Mouse (Mus musculus): ENCODE data around the gene Runx2.
A peak's percentile ranks its signal among the peaks of the same experiment; 100 is the strongest.

Runx2 gene

GRCm38 (mm10) chr17:44617741-44618140 lies 196.9 kb downstream of the Runx2 start:
- no peak for DNase-seq

- DNase-seq = peak; percentile 57
These were observed 200.6 kb downstream of the Runx2 start for GRCm38 (mm10) chr17:44613716-44614715.

GRCm38 (mm10) chr17:44612641-44613040 lies 202.0 kb downstream of the Runx2 start:
- DNase-seq = no peak

- no peak for DNase-seq
These were observed 202.6 kb downstream of the Runx2 start for GRCm38 (mm10) chr17:44612002-44612401.

- DNase-seq = no peak
These were observed 203.1 kb downstream of the Runx2 start for GRCm38 (mm10) chr17:44611543-44611942.

- no peak for DNase-seq
These were observed 203.8 kb downstream of the Runx2 start for GRCm38 (mm10) chr17:44610828-44611227.

- DNase-seq = no peak
These were observed 204.5 kb downstream of the Runx2 start for GRCm38 (mm10) chr17:44609897-44610641.

GRCm38 (mm10) chr17:44609356-44609755 lies 205.2 kb downstream of the Runx2 start:
- no peak for DNase-seq

GRCm38 (mm10) chr17:44608907-44609306 lies 205.7 kb downstream of the Runx2 start:
- no peak for DNase-seq

GRCm38 (mm10) chr17:44607383-44607782 lies 207.2 kb downstream of the Runx2 start:
- no peak for DNase-seq

- no peak for DNase-seq
These were observed 208.4 kb downstream of the Runx2 start for GRCm38 (mm10) chr17:44606245-44606644.

- DNase-seq = no peak
These were observed 208.8 kb downstream of the Runx2 start for GRCm38 (mm10) chr17:44605749-44606148.

GRCm38 (mm10) chr17:44603170-44603569 lies 211.4 kb downstream of the Runx2 start:
- no peak for DNase-seq

GRCm38 (mm10) chr17:44601317-44602021 lies 213.1 kb downstream of the Runx2 start:
- DNase-seq = no peak

GRCm38 (mm10) chr17:44599856-44600255 lies 214.7 kb downstream of the Runx2 start:
- no peak for DNase-seq

- no peak for DNase-seq
These were observed 215.5 kb downstream of the Runx2 start for GRCm38 (mm10) chr17:44599132-44599531.

- DNase-seq = no peak
These were observed 216.6 kb downstream of the Runx2 start for GRCm38 (mm10) chr17:44597918-44598504.

GRCm38 (mm10) chr17:44592737-44593090 lies 221.9 kb downstream of the Runx2 start:
- DNase-seq = no peak

GRCm38 (mm10) chr17:44592067-44592736 lies 222.4 kb downstream of the Runx2 start:
- DNase-seq = no peak

- DNase-seq = no peak
These were observed 226.1 kb downstream of the Runx2 start for GRCm38 (mm10) chr17:44588470-44588869.

GRCm38 (mm10) chr17:44588020-44588419 lies 226.6 kb downstream of the Runx2 start:
- no peak for DNase-seq

GRCm38 (mm10) chr17:44586196-44586595 lies 228.4 kb downstream of the Runx2 start:
- DNase-seq = no peak

Data from lung, postnatal 36 days (tissue).